Comparison of ENCODE assay signal across 12 mouse cellular contexts in genomic region chr9:69321956-69322355, GRCm38 (mm10).
"Had no signal": no experiment of that assay in that cellular context is flagged by ENCODE, and none has a peak within 500 bp of the region (broad histone marks: within the 10 kb centered on the region; RNA-seq: fewer than 3 reads in every experiment).

No protein-coding gene starts in this region.

- DNase-seq: retina, postnatal 1 day; right cerebral cortex, adult 18-20 months; right cerebral cortex, postnatal 14 days; right cerebral cortex, postnatal 25 days; right cerebral cortex, postnatal 4 days; spleen, adult 18-20 months; thymus, adult 18-20 months; thymus, adult 2 months; thymus, postnatal 14 days; thymus, postnatal 25 days; thymus, postnatal 36 days; thymus, postnatal 4 days had no signal
